Mouse (Mus musculus) olfactory bulb, adult 2 months (tissue): ENCODE results near the gene Ptch2.

ENCODE experiments used
- CTCF ChIP-seq: fragments of 200-500 bp; IDR thresholded peaks from 2 replicates; pipeline ENCODE4 v1.5.1; 2012; ENCODE audit warnings: low read depth, mild to moderate bottlenecking, low read length, moderate library complexity; ENCODE audit not compliant: insufficient read depth
- POLR2A ChIP-seq: fragments of 200-500 bp; IDR thresholded peaks from 2 replicates; pipeline ENCODE4 v1.6.1; 2012; ENCODE audit warnings: mild to moderate bottlenecking, low read depth, low read length, moderate library complexity; ENCODE audit not compliant: insufficient read depth

GRCm38 (mm10) chr4:117110249-117110648 lies 14.4 kb downstream of the Ptch2 start:
- no peak for TF ChIP-seq CTCF
- no peak for TF ChIP-seq POLR2A
